Mouse (Mus musculus): Measurements from ENCODE around the gene Smagp. TPM values are rescaled to one million over a fixed set of nuclear protein-coding genes. Genes with fewer than 3 reads are reported as not detected.

Gene Smagp
- total RNA-seq, 2 experiments from 2014 or later, result 2.4 to 4.6 TPM

GRCm38 (mm10) chr15:100665411-100666218 lies 28.9 kb upstream of the Smagp start:
- no peak for DNase-seq (ENCODE audit: low spot score)

GRCm38 (mm10) chr15:100664813-100665274 lies 28.1 kb upstream of the Smagp start:
- no peak for DNase-seq (ENCODE audit: low spot score)

- DNase-seq (ENCODE audit: low spot score), result no peak
Measured at GRCm38 (mm10) chr15:100660805-100661204, 24.1 kb upstream of the Smagp start.

GRCm38 (mm10) chr15:100660306-100660705 lies 23.6 kb upstream of the Smagp start:
- peak; percentile 83 for DNase-seq (ENCODE audit: low spot score)

GRCm38 (mm10) chr15:100655201-100655600 lies 18.5 kb upstream of the Smagp start:
- DNase-seq (ENCODE audit: low spot score), result no peak

GRCm38 (mm10) chr15:100654271-100654670 lies 17.5 kb upstream of the Smagp start:
- no peak for DNase-seq (ENCODE audit: low spot score)

- DNase-seq (ENCODE audit: low spot score), result no peak
Measured at GRCm38 (mm10) chr15:100651610-100652009, 14.9 kb upstream of the Smagp start.

- no peak for DNase-seq (ENCODE audit: low spot score)
Measured at GRCm38 (mm10) chr15:100650111-100650510, 13.4 kb upstream of the Smagp start.

- DNase-seq (ENCODE audit: low spot score), result no peak
Measured at GRCm38 (mm10) chr15:100646161-100646560, 9.4 kb upstream of the Smagp start.

GRCm38 (mm10) chr15:100642451-100642850 lies 5.7 kb upstream of the Smagp start:
- no peak for DNase-seq (ENCODE audit: low spot score)

- DNase-seq (ENCODE audit: low spot score), result no peak
Measured at GRCm38 (mm10) chr15:100641226-100641810, 4.6 kb upstream of the Smagp start.

- no peak for DNase-seq (ENCODE audit: low spot score)
Measured at GRCm38 (mm10) chr15:100639972-100640750, 3.4 kb upstream of the Smagp start.

GRCm38 (mm10) chr15:100637661-100638060 lies 921 bp upstream of the Smagp start:
- DNase-seq (ENCODE audit: low spot score), result no peak

- DNase-seq (ENCODE audit: low spot score), result no peak
Measured at GRCm38 (mm10) chr15:100635851-100636645, 692 bp downstream of the Smagp start.

GRCm38 (mm10) chr15:100635239-100635638 lies 1.5 kb downstream of the Smagp start:
- DNase-seq (ENCODE audit: low spot score), result no peak

- DNase-seq (ENCODE audit: low spot score), result no peak
Measured at GRCm38 (mm10) chr15:100633341-100633740, 3.4 kb downstream of the Smagp start.

- no peak for DNase-seq (ENCODE audit: low spot score)
Measured at GRCm38 (mm10) chr15:100632323-100632722, 4.4 kb downstream of the Smagp start.

- no peak for DNase-seq (ENCODE audit: low spot score)
Measured at GRCm38 (mm10) chr15:100631454-100632170, 5.1 kb downstream of the Smagp start.

- no peak for DNase-seq (ENCODE audit: low spot score)
Measured at GRCm38 (mm10) chr15:100630126-100630525, 6.6 kb downstream of the Smagp start.

GRCm38 (mm10) chr15:100628797-100629196 lies 7.9 kb downstream of the Smagp start:
- no peak for DNase-seq (ENCODE audit: low spot score)
